Mouse (Mus musculus): ENCODE measurements around the gene Med7.

- TF ChIP-seq FLI1 (IDR thresholded peaks at IDR 0.05; ENCODE audit: low read length) (no peak), GATA1 (IDR thresholded peaks at IDR 0.05; ENCODE audit: borderline replicate concordance, low read length) (no peak)
Observed at GRCm38 (mm10) chr11:46480517-46480916, 43.8 kb downstream of the Med7 start.

Data from megakaryocyte, embryonic 14.5 days (primary cell).